Mouse (Mus musculus) lung, postnatal 14 days (tissue): ENCODE results near the gene Jag2.

Experiments
- DNase-seq: peaks from one replicate; pipeline ENCODE4 v3.0.0; 2021

Jag2 gene

DNA sequence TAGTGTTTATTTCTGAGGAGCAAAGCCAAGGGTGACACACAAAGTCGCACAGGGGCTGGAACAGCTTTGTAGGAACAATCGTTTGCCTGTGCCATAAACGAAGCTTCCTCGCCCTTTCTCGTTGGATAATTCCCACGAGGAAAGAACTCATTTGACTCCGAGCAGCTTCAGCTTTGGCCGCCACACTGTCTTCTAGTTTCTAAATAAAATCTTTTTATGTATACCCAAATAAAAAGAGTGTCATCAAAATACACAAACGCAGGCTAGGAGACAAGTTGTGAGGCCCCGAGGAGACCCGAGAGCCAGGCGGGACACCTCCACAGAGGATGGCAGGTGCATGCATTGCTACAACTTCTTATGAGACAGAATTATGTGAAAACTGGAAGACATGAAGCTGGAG lies 31.2 kb downstream of the Jag2 start:
- DNase-seq, result no peak

DNA sequence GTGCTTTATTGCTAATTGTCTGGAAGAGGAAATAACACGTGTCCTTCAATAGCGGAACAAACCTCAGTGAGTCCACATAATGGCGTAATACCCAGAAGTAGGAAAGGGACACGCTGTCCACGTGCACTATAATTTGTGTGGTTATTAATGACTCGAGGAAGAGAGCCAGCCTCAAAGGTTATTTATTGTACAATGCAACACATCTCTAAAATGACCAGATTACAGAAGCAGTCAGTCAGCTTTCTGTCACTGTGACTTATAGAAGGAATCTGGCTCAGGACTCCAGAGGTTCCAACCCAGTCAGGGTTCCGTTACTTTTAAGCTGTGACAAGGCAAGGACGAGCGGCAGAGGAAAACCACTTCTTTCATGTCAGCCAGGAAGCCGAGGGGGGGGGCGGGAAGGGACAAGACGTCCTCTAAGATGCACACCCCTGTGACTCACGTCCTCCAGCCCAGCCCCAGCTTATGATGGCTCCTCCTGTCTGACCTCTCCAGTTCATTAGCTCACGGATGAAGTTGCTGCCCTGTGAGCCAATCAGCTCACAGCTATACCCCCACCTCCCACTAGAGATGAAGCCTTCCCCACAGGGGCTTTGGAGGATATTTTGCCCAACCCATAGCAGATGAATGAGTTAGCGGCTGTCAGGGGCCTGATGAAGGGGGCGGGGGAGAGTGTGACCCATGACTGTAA lies 31.9 kb downstream of the Jag2 start:
- DNase-seq, result peak; percentile 61

GRCm38 (mm10) chr12:112894969-112895368 lies 34.6 kb downstream of the Jag2 start:
- DNase-seq, result peak; percentile 48

GRCm38 (mm10) chr12:112894303-112894884 lies 35.2 kb downstream of the Jag2 start:
- DNase-seq, result no peak

DNA sequence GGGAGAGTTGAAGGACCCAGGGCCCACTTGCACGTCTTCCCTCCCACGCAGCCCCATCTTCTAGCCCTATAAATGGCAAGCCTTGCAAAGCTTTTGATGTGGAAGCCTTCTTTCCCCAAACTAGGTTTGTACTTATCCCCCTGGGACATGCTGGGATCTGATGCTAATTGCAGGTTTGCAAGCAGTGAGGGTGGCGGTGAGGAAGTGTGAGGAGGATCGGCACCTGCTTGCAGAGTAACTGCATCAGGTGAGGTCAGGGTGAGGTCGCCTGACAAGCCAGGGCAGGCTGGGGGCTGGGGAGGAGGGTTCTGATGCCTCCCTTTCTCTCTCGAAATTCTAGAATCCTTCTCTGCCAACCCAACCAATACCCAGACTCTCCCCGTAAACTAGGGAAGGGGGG lies 44.1 kb downstream of the Jag2 start:
- DNase-seq, result no peak

GRCm38 (mm10) chr12:112881301-112881815 lies 48.2 kb downstream of the Jag2 start:
- no peak for DNase-seq

- DNase-seq, result no peak
Measured at GRCm38 (mm10) chr12:112880661-112881060, 48.9 kb downstream of the Jag2 start.

DNA sequence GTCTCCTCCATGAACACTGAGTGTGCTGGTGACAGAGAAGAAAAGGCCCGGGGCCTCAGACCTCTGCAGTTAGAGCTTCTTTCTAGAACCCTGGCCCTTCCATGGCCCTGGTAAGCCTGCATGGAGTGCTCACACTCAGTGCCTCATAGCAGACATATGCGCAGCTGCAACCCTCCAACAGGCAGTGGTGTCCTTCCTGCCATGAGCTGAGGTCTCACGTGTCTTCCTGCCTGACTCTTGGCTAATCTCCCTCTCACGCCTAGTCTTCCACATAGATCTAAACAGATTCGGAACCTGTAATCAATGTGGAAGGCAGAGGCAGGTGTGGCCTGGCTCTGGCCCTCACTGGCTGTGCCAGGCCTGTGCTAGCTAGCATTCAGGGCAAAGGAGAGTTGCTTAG lies 49.8 kb downstream of the Jag2 start:
- no peak for DNase-seq

GRCm38 (mm10) chr12:112877607-112878020 lies 52.0 kb downstream of the Jag2 start:
- no peak for DNase-seq

GRCm38 (mm10) chr12:112877073-112877576 lies 52.5 kb downstream of the Jag2 start:
- DNase-seq, result no peak

GRCm38 (mm10) chr12:112876332-112877072 lies 53.1 kb downstream of the Jag2 start:
- DNase-seq, result peak; percentile 81

- peak; percentile 97 for DNase-seq
Measured at GRCm38 (mm10) chr12:112875225-112876013, 54.2 kb downstream of the Jag2 start.

DNA sequence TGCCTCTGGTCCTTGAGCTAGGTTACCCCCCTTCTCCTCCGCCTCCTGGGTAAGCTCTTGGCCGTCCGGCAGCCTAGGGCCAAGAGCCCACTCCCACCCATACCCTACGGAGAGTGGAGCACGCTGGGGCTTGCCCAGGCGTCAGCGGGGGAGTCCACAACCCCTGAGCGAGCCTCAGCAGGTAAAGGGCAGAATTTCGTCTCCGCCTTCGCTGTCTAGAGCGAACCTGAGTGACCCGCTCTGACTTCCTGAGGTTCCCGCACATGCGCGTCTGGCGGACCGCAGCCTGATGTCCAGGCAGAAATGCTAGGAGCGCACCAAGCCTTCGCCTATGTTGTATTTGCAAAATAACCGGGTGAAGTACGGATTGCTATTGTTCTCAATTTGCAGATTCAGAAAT lies 55.4 kb downstream of the Jag2 start:
- DNase-seq, result no peak

DNA sequence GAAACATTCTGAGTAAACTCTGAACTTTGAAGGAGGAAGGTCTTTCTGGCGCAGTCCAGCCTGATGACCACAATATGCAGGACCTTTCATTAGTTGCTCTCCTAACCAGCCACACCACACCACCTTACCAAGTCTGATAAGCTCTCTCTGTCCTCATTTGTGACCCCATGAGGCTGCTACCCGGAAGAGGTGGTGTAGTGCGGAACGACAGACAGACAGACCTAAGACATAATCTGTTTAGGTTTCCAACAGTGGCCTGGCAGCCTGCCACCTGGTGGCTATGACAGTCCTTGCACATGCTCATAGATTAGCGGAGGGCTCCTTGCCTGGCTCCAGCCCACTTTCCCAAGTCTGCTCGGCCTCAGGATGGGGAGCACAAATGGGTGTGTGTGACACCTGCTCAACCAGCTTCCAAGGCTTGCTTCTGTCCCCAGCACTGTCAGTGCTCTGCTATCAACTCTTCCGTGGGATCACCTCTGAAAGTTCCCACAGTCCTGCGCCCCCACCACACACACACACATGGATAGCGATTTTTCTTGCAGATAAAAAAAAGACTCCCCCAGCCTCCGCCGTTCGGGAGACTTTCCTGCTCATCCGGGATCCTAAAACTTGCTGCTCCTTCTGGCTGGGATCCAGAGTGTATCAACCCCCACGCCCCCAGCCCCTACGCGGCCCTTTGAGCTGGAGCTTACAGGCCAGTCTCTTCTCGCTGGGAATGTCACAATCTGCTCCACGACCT lies 56.0 kb downstream of the Jag2 start:
- peak; percentile 80 for DNase-seq

DNA sequence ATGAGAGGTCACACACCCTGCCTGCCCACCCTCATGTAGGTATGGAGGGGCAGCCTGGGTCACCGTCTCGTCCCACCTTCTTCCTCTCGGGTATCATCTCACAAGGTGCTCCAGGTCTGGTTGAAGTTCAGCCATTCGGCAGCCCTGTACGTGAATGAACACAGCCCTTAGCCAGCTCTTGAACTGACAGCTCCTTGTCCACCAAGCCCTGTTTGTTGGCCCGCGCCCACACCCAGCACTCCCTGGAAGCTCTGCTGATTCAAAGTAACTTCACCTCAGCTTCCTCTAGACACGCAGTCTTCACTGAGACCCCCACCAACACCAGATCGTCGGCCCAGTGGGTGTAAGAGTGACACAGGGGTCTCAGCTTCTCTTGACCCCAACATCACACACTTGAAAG lies 56.6 kb downstream of the Jag2 start:
- DNase-seq, result no peak

DNA sequence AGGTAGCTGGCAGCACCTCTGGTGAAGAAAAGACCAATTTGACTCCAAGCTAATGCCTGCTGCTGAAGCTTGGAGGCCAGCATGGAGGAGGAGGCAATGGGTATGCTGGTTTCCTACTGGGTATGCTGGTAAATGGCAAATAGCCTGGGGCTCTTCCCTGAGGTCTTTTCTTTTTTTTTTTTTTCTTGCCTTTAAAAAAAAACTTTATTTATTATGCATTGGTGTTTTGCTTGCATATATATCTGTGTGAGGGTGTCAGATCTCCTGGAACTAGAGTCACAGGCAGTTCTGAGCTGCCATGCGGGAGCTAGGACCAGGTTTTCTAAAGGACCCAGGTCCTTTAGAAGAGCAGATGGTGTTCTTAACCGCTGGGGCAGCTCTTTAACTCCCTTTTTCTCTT lies 58.3 kb downstream of the Jag2 start:
- DNase-seq, result no peak

DNA sequence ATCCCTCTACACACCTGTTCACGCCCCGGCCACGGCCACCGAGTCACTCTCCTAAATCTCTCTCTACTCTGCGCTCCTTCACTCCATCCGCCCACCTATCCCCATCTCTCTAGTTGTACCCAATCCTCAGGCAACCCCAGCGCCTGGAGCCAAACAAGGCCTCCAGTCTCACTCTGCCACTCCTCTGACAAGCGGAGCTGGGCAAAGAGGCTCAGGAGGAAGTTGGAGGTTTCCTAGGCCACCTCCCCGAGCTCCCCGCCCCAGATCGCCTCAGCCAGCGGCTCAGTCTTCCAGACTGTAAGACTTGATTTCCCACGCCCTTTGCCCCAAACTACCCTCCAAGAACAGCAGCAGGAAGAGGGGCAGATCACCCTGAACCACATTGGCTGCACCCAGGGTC lies 58.8 kb downstream of the Jag2 start:
- DNase-seq, result no peak

DNA sequence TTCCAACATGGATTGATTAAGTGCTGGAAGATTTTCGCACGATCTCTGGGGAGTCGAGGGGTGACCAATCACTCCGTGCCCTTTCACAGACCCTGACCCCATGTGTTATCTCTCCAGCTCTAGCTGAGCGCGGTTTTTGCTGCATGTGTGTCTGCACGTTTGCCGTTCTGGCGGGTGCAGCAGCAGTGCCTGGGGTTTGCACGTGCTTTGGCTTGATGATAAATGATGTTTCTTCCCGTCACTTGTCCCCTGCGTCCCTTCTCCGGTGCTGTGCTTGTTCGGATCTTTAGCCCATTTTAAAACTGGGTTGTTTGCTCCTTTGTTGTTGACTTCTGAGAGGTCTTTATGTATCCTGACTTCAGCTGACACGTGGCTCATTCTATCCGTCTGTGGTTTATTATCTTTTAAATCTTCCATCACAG lies 59.8 kb downstream of the Jag2 start:
- no peak for DNase-seq

- DNase-seq, result no peak
Measured at GRCm38 (mm10) chr12:112868178-112869087, 61.1 kb downstream of the Jag2 start, which contains the start of gene Gpr132. TSS of gene Gpr132 (minus strand) at chr12:112868228.

DNA sequence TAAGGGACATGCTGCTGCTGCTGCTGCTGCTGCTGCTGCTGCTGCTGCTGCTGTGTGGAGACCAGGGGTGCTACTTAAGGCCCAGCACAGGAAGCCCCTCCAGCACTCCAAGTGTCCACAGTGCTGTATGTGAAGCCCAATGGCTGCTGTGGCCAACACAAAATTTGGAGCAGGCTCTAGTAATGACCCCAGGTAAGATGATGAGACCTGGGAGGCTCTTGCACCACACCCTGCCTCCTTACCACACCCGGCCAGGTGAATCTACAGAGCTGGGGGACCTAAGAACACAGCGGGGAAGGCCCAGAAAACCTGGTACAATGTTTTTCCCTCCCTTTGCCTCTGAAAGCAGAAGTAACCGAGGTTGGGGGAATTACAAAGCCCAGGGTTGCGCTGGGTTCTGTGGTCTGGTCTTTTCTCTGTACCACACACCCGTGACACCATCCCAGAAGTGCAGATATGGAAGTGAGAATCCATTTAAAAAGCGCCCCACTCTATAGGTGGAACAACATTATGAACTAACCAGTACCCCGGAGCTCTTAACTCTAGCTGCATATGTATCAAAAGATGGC lies 62.4 kb downstream of the Jag2 start:
- no peak for DNase-seq
